Mouse (Mus musculus) left cerebral cortex, adult 2 months (tissue): Measurements from ENCODE around the gene Sytl4. TPM values are rescaled to one million over a fixed set of nuclear protein-coding genes. Genes with fewer than 3 reads are reported as not detected.
A peak's percentile ranks its signal among the peaks of the same experiment; 100 is the strongest.

Experiments
- DNase-seq, 2 experiments: peaks; one replicate each; pipeline ENCODE4 v3.0.0; 2021 to 2022; ENCODE audit warnings: low spot score in 2 of 2, mixed read lengths in 1 of 2; ENCODE audit errors: extremely low spot score in 1 of 2
- H3K27ac ChIP-seq: fragments of 200-600 bp; 2 replicates; pipeline ENCODE4 v1.8.1; 2022
- H3K4me3 ChIP-seq: fragments of 200-600 bp; 2 replicates; pipeline ENCODE4 v1.8.1; 2022
- CTCF ChIP-seq: fragments of 200-600 bp; IDR thresholded peaks from 2 replicates; pipeline ENCODE4 v1.8.1; 2022; ENCODE audit warnings: antibody characterized with exemption, mild to moderate bottlenecking, moderate library complexity
- intact Hi-C: fragments of 180-260 bp; cut with DNase I; formaldehyde crosslinking; loops from one replicate; pipeline ENCODE4 v1.15.1; 2025
- total RNA-seq, 2 experiments: library from RNA; stranded (reverse); gene quantifications; 2 replicates each; pipeline ENCODE4 v1.2.3; 2021

The Sytl4 gene
- total RNA-seq, 2 experiments from 2014 or later = 0.52 to 0.84 TPM

DNA sequence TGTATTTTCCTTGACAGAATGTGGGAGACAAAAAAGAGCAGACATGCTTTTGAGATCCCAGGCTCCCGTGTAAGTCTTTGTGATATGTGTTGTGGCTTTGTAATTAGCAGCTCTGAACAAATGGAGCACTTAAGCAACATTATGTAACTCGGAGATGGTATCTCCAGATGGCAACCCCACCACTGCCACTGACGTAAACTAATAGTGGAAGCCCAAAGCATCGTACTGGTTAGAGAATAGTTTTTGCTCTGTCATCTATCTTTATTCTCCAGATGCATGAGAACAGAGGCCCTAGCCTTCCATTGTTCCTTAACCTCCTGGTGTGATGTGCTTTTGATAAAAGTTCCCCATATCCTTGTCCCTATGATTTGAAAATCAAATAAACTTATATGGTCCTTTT is 60.4 kb downstream of the Sytl4 start:
- Histone ChIP-seq H3K27ac (no peak overlapping the region), H3K4me3 (no peak overlapping the region)
- no peak for DNase-seq
- TF ChIP-seq CTCF = no peak
- intact Hi-C loops = no loop called here

GRCm38 (mm10) chrX:133914219-133914618 is 67.4 kb downstream of the Sytl4 start:
- intact Hi-C loops = no loop called here
- no peak for TF ChIP-seq CTCF
- Histone ChIP-seq H3K27ac (no peak overlapping the region), H3K4me3 (no peak overlapping the region)
- no peak for DNase-seq

DNA sequence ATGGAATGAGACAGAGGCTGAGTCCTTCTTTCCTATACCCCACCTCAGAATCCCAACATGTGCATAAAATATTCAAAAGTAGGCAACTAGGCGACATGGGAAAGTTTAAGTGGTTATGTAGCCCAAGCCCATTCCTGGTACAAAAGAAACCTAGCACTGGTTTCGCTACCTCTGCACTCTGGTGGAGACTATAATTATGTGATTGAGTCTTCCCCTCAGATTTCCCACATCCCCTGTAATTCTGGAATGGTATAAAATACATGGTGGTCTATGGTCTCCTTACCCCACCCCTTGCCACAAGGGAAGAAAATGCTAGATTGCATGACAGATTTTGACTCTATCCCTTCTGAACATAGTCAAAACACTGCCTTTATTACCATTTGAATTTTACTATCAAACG is 68.6 kb downstream of the Sytl4 start:
- Histone ChIP-seq H3K27ac (no peak overlapping the region), H3K4me3 (no peak overlapping the region)
- no peak for TF ChIP-seq CTCF
- no peak for DNase-seq
- intact Hi-C loops = no loop called here

DNA sequence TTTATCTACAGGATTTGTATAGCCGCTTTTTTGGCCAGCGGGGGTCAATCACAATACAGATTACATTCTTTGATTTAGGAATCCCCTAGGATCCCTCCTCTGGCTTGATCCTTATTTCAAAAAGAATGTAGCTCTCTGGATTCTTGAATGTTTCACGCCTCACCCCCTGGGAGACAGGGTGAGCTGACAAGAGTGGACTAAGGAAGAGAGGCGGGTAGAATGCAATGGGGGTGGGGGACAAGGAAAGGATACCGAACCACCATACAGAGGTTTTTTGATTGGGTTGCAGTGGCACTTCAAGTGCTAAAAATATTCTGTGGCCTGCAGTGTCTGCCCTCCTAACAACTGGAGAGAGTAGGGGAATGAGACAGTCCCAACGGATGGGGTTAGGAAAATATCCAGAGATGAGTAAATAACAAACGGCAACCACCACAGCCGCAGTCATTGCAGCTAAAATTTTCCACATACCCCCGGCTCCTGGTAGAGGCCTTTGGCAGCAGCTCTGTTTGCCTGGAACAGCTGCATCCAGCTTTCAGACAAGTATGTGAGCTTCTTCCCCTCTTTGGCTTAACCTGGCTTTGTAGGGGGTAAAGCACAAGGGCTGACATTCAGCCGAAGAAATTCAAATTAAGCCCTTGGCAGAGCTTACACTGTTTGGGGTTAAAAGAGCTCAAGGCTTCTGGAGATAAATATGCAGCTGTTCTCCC is 70.1 kb downstream of the Sytl4 start:
- Histone ChIP-seq H3K4me3 (no peak overlapping the region), H3K27ac (no peak overlapping the region)
- no peak for DNase-seq
- TF ChIP-seq CTCF = no peak
- intact Hi-C loops = no loop called here

DNA sequence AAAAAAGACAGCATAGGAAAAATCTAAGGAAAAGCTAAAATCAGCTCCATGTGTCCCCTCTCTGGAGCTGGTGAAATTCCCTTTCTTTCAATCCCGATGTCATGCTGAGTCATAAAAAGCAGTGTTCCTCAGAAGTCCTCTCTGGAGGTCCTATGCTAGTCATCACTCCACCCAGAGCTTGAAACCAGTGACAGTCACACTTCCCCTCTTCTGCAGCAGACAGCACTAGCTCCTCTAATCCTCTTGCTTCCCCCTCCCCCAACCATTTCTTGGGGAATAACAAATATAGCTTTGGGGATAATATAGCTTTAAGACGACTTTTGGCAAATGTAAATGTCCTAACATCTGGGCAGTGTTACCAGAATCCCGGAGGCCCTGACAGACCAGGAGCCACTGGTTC is 73.4 kb downstream of the Sytl4 start, which contains the start of gene Srpx2:
Srpx2 (plus strand) TSS at position 166 of the 400 bp plus-strand sequence.
- H3K27ac ChIP-seq = no peak within 1 kb of the TSS
- intact Hi-C loops = no loop called here
- H3K4me3 ChIP-seq = no peak within 1 kb of the TSS

GRCm38 (mm10) chrX:133898014-133898542 is 83.5 kb downstream of the Sytl4 start, which contains the start of gene Tspan6:
Gene Tspan6, minus strand, starts transcription at chrX:133898429.
- H3K27ac ChIP-seq = no peak within 1 kb of the TSS
- intact Hi-C loops = loop anchor here (5.0 kb wide), 1 partner anchor 111 kb away; no protein-coding TSS in a partner anchor
- peak; percentile 75 to 81 for DNase-seq
- TF ChIP-seq CTCF = peak; percentile 52
- peak within 1 kb of the TSS; percentile 55 for H3K4me3 ChIP-seq

More for the DNA sequence above, 73.4 kb downstream of the Sytl4 start, which contains the start of gene Srpx2:
- no peak for DNase-seq
- no peak for TF ChIP-seq CTCF

GRCm38 (mm10) chrX:133888111-133888510 is 93.5 kb downstream of the Sytl4 start:
- TF ChIP-seq CTCF = no peak
- no peak overlapping the region for H3K4me3 ChIP-seq
- no peak overlapping the region for H3K27ac ChIP-seq
- intact Hi-C loops = no loop called here
- no peak for DNase-seq

DNA sequence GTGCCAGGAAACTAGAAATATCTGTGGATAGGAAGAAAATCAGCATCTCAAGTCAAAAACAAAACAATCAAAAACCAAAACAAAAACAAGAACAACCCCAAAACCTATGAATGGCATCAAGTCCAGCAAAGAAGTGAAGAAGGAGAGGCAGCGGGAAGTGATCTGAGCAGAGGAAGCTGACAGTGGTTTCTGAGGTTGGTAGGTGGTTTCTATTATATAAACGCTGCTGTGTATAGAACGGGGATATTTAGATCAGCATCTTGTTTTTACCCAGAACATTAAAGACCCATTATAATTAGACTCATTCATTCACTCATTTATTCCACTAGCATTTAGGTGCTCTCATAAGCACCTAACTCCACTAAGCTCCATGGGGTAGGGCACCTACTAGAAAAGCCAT is 94.3 kb downstream of the Sytl4 start:
- H3K4me3 ChIP-seq = no peak overlapping the region
- H3K27ac ChIP-seq = no peak overlapping the region
- no peak for TF ChIP-seq CTCF
- DNase-seq = no peak
- intact Hi-C loops = no loop called here

Other genes starting within 250 kb of the Sytl4 start
- under 1 TPM in 1 of 2 experiments, not detected in 1; 0.43 TPM for gene Tnmd, start 130.8 kb downstream of the Sytl4 start, total RNA-seq
- gene Tspan6, start 83.4 kb downstream of the Sytl4 start, total RNA-seq = 10 to 100 TPM; 12.6 to 16.5 TPM
- gene Srpx2, start 73.4 kb downstream of the Sytl4 start, total RNA-seq = 1 to 10 TPM; 1.0 to 1.2 TPM
- 100 to 1,000 TPM; 128 to 134 TPM for gene Cstf2, start 77.4 kb upstream of the Sytl4 start, total RNA-seq
- 1 to 10 TPM; 1.5 to 1.6 TPM for gene Xkrx, start 180.3 kb upstream of the Sytl4 start, total RNA-seq
- not detected for gene Arl13a, start 205.7 kb upstream of the Sytl4 start, total RNA-seq
- not detected for gene Nox1, start 240.1 kb upstream of the Sytl4 start, total RNA-seq